Mouse (Mus musculus) CH12.LX (cell line): ENCODE results near the gene Ffar2. TPM values are rescaled to one million over a fixed set of nuclear protein-coding genes. Genes with fewer than 3 reads are reported as not detected.

Experiments used
- DNase-seq: peaks from one replicate; pipeline ENCODE4 v3.0.0-alpha.2; 2013; ENCODE audit errors: extremely low read depth
- H3K27ac ChIP-seq: 2 replicates; pipeline ENCODE4 v1.5.1; 2012; ENCODE audit warnings: low read depth, mild to moderate bottlenecking, control low read depth, moderate library complexity; ENCODE audit not compliant: insufficient read depth
- H3K27me3 ChIP-seq: replicated peaks from 2 replicates; pipeline ENCODE3; 2012; ENCODE audit warnings: inconsistent platforms
- H3K36me3 ChIP-seq, 2 experiments: replicated peaks in 1 of 2; 2 replicates each; pipeline versions ENCODE3 to v1.6.1; 2012; ENCODE audit warnings: inconsistent platforms in 1 of 2, low read length in 1 of 2, mild to moderate bottlenecking in 1 of 2, mixed read lengths in 1 of 2, moderate library complexity in 1 of 2; ENCODE audit not compliant: control insufficient read depth in 1 of 2, insufficient read depth in 1 of 2
- H3K4me1 ChIP-seq, 2 experiments: 2 replicates each; pipeline ENCODE4 v1.6.1; 2012; ENCODE audit warnings: inconsistent platforms in 1 of 2, moderate library complexity in 1 of 2; ENCODE audit not compliant: insufficient read depth in 2 of 2, control insufficient read depth in 1 of 2
- H3K4me2 ChIP-seq: 2 replicates; pipeline ENCODE4 v1.6.1; 2012; ENCODE audit warnings: low read depth, mild to moderate bottlenecking, control low read depth; ENCODE audit not compliant: poor library complexity, insufficient read depth, severe bottlenecking
- H3K4me3 ChIP-seq, 3 experiments: fragments of 150-350 bp in 1 of 3; sonication (generic) in 1 of 3; replicated peaks in 1 of 3; 2 replicates each; pipeline versions ENCODE3 to v1.5.1; 2011 to 2012; ENCODE audit warnings: low read depth in 2 of 3, low read length in 2 of 3, mild to moderate bottlenecking in 2 of 3, moderate library complexity in 2 of 3, control low read depth in 1 of 3, improper control_type of control experiment in 1 of 3, inconsistent platforms in 1 of 3, mixed read lengths in 1 of 3; ENCODE audit not compliant: poor library complexity in 1 of 3
- H3K79me2 ChIP-seq: replicated peaks from 2 replicates; pipeline ENCODE4 v1.6.1; 2012; ENCODE audit warnings: mild to moderate bottlenecking, moderate library complexity; ENCODE audit not compliant: control insufficient read depth, poor library complexity, insufficient read depth, severe bottlenecking; ENCODE audit errors: extremely low read depth
- H3K9ac ChIP-seq: 2 replicates; pipeline ENCODE4 v1.6.1; 2012; ENCODE audit warnings: low read depth, mild to moderate bottlenecking, control low read depth, moderate library complexity; ENCODE audit not compliant: insufficient read depth
- H3K9me3 ChIP-seq: replicated peaks from 2 replicates; pipeline ENCODE3; 2012; ENCODE audit warnings: low read length, inconsistent platforms, mixed read lengths
- BHLHE40 ChIP-seq: IDR thresholded peaks from 2 replicates; pipeline ENCODE4 v1.6.1; 2011; ENCODE audit warnings: mild to moderate bottlenecking, low read depth, low read length, improper control_type of control experiment
- CHD2 ChIP-seq: IDR thresholded peaks from 2 replicates; pipeline ENCODE4 v1.6.1; 2011; ENCODE audit warnings: low read length, improper control_type of control experiment
- ELF1 ChIP-seq: IDR thresholded peaks from 2 replicates; pipeline ENCODE4 v1.6.1; 2014; ENCODE audit warnings: low read depth, mild to moderate bottlenecking, inconsistent platforms, low read length, improper control_type of control experiment
- ETS1 ChIP-seq: conservative IDR thresholded peaks from 2 replicates; pipeline ENCODE4 v1.6.1; 2012; ENCODE audit warnings: low read depth, mild to moderate bottlenecking, inconsistent platforms, low read length, improper control_type of control experiment, moderate library complexity
- HCFC1 ChIP-seq: IDR thresholded peaks from 2 replicates; pipeline ENCODE4 v1.6.1; 2012; ENCODE audit warnings: low read depth, mild to moderate bottlenecking, inconsistent platforms, low read length, improper control_type of control experiment
- JUND ChIP-seq: conservative IDR thresholded peaks from 2 replicates; pipeline ENCODE4 v1.6.1; 2011; ENCODE audit warnings: low read depth, low read length, improper control_type of control experiment
- KAT2A ChIP-seq: IDR thresholded peaks from 2 replicates; pipeline ENCODE4 v1.6.1; 2012; ENCODE audit warnings: low read length, improper control_type of control experiment, inconsistent platforms; ENCODE audit not compliant: insufficient replicate concordance
- MAFK ChIP-seq: IDR thresholded peaks from 2 replicates; pipeline ENCODE4 v1.6.1; 2011; ENCODE audit warnings: low read length, improper control_type of control experiment; ENCODE audit not compliant: insufficient replicate concordance
- MAX ChIP-seq: IDR thresholded peaks from 2 replicates; pipeline ENCODE4 v1.6.1; 2011; ENCODE audit warnings: low read length, improper control_type of control experiment
- MEF2A ChIP-seq: IDR thresholded peaks from 2 replicates; pipeline ENCODE4 v1.6.1; 2014; ENCODE audit warnings: low read depth, mild to moderate bottlenecking, inconsistent platforms, low read length, improper control_type of control experiment, borderline replicate concordance
- PAX5 ChIP-seq: IDR thresholded peaks from 2 replicates; pipeline ENCODE4 v1.6.1; 2012; ENCODE audit warnings: low read length, inconsistent platforms, mixed read lengths
- POLR2AphosphoS2 ChIP-seq: IDR thresholded peaks from 2 replicates; pipeline ENCODE4 v1.6.1; 2011; ENCODE audit warnings: low read depth, low read length, improper control_type of control experiment
- RAD21 ChIP-seq: IDR thresholded peaks from 2 replicates; pipeline ENCODE4 v1.6.1; 2011; ENCODE audit warnings: low read depth, mild to moderate bottlenecking, low read length, improper control_type of control experiment, moderate library complexity
- RCOR1 ChIP-seq: conservative IDR thresholded peaks from 2 replicates; pipeline ENCODE4 v1.6.1; 2012; ENCODE audit warnings: low read depth, mild to moderate bottlenecking, inconsistent platforms, low read length, improper control_type of control experiment
- TBP ChIP-seq: conservative IDR thresholded peaks from 2 replicates; pipeline ENCODE4 v1.6.1; 2011; ENCODE audit warnings: low read depth, low read length, improper control_type of control experiment
- TCF12 ChIP-seq: IDR thresholded peaks from 2 replicates; pipeline ENCODE4 v1.6.1; 2014; ENCODE audit warnings: low read depth, mild to moderate bottlenecking, inconsistent platforms, low read length, improper control_type of control experiment
- USF1 ChIP-seq: IDR thresholded peaks from 2 replicates; pipeline ENCODE4 v1.6.1; 2014; ENCODE audit warnings: low read depth, mild to moderate bottlenecking, inconsistent platforms, low read length, improper control_type of control experiment
- USF2 ChIP-seq: conservative IDR thresholded peaks from 2 replicates; pipeline ENCODE4 v1.6.1; 2011; ENCODE audit warnings: low read depth, low read length, improper control_type of control experiment
- dilution Hi-C: fragments of 300-500 bp; cut with MboI; formaldehyde crosslinking; loops from 2 replicates; pipeline ENCODE4 v1.14.3; 2020; ENCODE audit warnings: low sequenced_read_pairs; ENCODE audit not compliant: extremely low pct_unique_long_range_greater_than_20kb, extremely low pct_ligation_motif_present
- in situ Hi-C: fragments of 300-500 bp; cut with MboI; formaldehyde crosslinking; loops from 3 replicates; pipeline ENCODE4 v1.14.3; 2019; ENCODE audit warnings: low sequenced_read_pairs, low pct_ligation_motif_present, low pct_unique_long_range_greater_than_20kb, mixed read lengths
- polyA plus RNA-seq: library from polyadenylated mRNA; unstranded; fragments of >175 nt; gene quantifications from 2 replicates; pipeline ENCODE4 v1.2.1, GENCODE M21; 2012; ENCODE audit warnings: low read depth; ENCODE audit not compliant: insufficient read length
- total RNA-seq, 2 experiments: library from RNA; depleted of rRNA; stranded (reverse); fragments of 300-350 nt in 1 of 2; fragments of >200 nt in 1 of 2; gene quantifications; 2 replicates each; pipeline ENCODE4 v1.2.3; 2012 to 2014

Gene Ffar2
- total and polyA plus RNA-seq, 3 experiments, result 0.08 to 0.51 TPM; not detected in 1

- no peak overlapping the region for H3K9ac ChIP-seq
- H3K4me1 ChIP-seq, result peaks cover 6 to 26% of the 10 kb centered on the region in 2 experiments; a peak in 3 of 4 replicates
- no peaks in the 10 kb centered on the region for H3K9me3 ChIP-seq
- no peak overlapping the region for H3K4me3 ChIP-seq
- dilution Hi-C loops (no loop called here), in situ Hi-C loops (no loop called here)
- no peak for DNase-seq
- H3K79me2 ChIP-seq, result no peaks in the 10 kb centered on the region
- H3K27me3 ChIP-seq, result no peaks in the 10 kb centered on the region
- no peak overlapping the region for H3K4me2 ChIP-seq
- H3K27ac ChIP-seq, result no peak overlapping the region
- TF ChIP-seq USF1 (peak; percentile 15; the same call in 1 of the 2 replicates), MAX (no peak), USF2 (no peak), ELF1 (no peak)
- no peaks in the 10 kb centered on the region for H3K36me3 ChIP-seq
Observed at GRCm38 (mm10) chr7:30820854-30821445, 2.6 kb downstream of the Ffar2 start.

GRCm38 (mm10) chr7:30820131-30820530, 3.4 kb downstream of the Ffar2 start:
- Histone ChIP-seq H3K36me3 (no peaks in the 10 kb centered on the region), H3K79me2 (no peaks in the 10 kb centered on the region), H3K9ac (no peak overlapping the region), H3K9me3 (no peaks in the 10 kb centered on the region), H3K4me1 (peaks cover 6 to 26% of the 10 kb centered on the region in 2 experiments; a peak in 3 of 4 replicates), H3K4me2 (no peak overlapping the region), H3K27ac (no peak overlapping the region), H3K4me3 (no peak overlapping the region), H3K27me3 (no peaks in the 10 kb centered on the region)
- no peak for DNase-seq
- dilution Hi-C loops (no loop called here), in situ Hi-C loops (no loop called here)
- TF ChIP-seq MAFK, result no peak
- no peak for TF ChIP-seq HCFC1
- no peak for TF ChIP-seq USF2
- TF ChIP-seq JUND, result no peak
- no peak for TF ChIP-seq PAX5
- no peak for TF ChIP-seq POLR2AphosphoS2
- no peak for TF ChIP-seq BHLHE40
- no peak for TF ChIP-seq TCF12
- TF ChIP-seq CHD2, result no peak
- no peak for TF ChIP-seq TBP
- no peak for TF ChIP-seq KAT2A
- TF ChIP-seq MEF2A, result no peak
- no peak for TF ChIP-seq RCOR1
- TF ChIP-seq RAD21, result no peak
- no peak for TF ChIP-seq ETS1
